In the genomic region with DNA sequence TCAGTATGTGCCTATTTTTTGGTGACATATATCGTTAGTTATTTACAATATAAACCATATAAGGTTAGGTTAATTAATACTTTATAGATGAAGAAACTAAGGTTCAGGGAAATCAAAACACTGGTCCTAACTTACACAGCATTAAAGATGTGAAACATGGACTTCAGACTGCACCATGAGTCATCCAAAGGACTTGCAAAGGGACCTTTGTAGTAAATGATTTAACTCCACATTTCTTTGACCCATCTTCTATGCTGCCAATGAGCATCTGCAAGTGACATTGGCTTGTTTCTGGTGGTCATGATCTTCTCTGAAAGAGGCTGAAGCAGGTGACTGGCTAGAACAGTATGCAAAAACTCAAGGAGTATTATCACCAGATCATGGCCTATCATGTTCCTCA, we compare ENCODE assay signal across 25 mouse cellular contexts.
DNase-seq lines count a peak whose midpoint lies in the region; ATAC-seq and TF ChIP-seq lines count a peak whose summit lies in the region.
"Had no signal": no experiment of that assay in that cellular context is flagged by ENCODE, and none has a peak within 500 bp of the region (broad histone marks: within the 10 kb centered on the region; RNA-seq: fewer than 3 reads in every experiment).

No protein-coding gene starts in this region.

- H3K4me2 ChIP-seq in intestine, postnatal 0 days (replicated peaks; ENCODE audit: low read depth) = no peak overlapping the region
- no peak overlapping the region for H3K4me2 ChIP-seq in intestine, embryonic 15.5 days (replicated peaks)
- H3K4me2 ChIP-seq in kidney, embryonic 16.5 days (replicated peaks; ENCODE audit: low read depth, low read length) = no peak overlapping the region
- H3K4me2 ChIP-seq: embryonic facial prominence, embryonic 12.5 days; forebrain, embryonic 13.5 days had no signal

- no peaks in the 10 kb centered on the region for H3K27me3 ChIP-seq in intestine, postnatal 0 days (replicated peaks; ENCODE audit: control insufficient read depth, insufficient read depth, low read length)
- no peaks in the 10 kb centered on the region for H3K27me3 ChIP-seq in intestine, embryonic 15.5 days (replicated peaks)
- H3K27me3 ChIP-seq in kidney, adult 2 months (replicated peaks; ENCODE audit: control insufficient read depth, insufficient read depth, low read length) = no peaks in the 10 kb centered on the region
- H3K27me3 ChIP-seq in kidney, embryonic 16.5 days (ENCODE audit: insufficient read depth, low read length) = no peaks in the 10 kb centered on the region
- H3K27me3 ChIP-seq: CH12.LX; embryonic facial prominence, embryonic 12.5 days; forebrain, embryonic 13.5 days; Patski had no signal

- H3K4me3 ChIP-seq in intestine, postnatal 0 days (ENCODE audit: low read depth, low read length) = no peak overlapping the region
- no peak overlapping the region for H3K4me3 ChIP-seq in intestine, embryonic 15.5 days (replicated peaks)
- H3K4me3 ChIP-seq in kidney, adult 2 months (ENCODE audit: insufficient read depth, low read depth, low read length) = no peak overlapping the region
- H3K4me3 ChIP-seq in kidney, embryonic 16.5 days (ENCODE audit: low read length) = no peak overlapping the region
- H3K4me3 ChIP-seq: embryonic facial prominence, embryonic 10.5 days; embryonic facial prominence, embryonic 12.5 days; forebrain, embryonic 13.5 days had no signal

- no peak for TF ChIP-seq POLR2A in kidney, adult 2 months (IDR thresholded peaks at IDR 0.05; ENCODE audit: low read depth, low read length)

- no peak for TF ChIP-seq CTCF in intestine, postnatal 0 days (IDR thresholded peaks at IDR 0.05; ENCODE audit: low read depth)
- no peak for TF ChIP-seq CTCF in kidney, adult 2 months (conservative IDR thresholded peaks at IDR 0.05; ENCODE audit: insufficient read depth, insufficient read length, low read depth, low read length)

- DNase-seq in kidney, adult 2 months = peak; percentile 53
- DNase-seq in kidney, postnatal 4 days = no peak
- peak; percentile 46 for DNase-seq in kidney, adult 9 months
- DNase-seq in kidney, postnatal 10 days = no peak
- DNase-seq in kidney, postnatal 14 days = peak; percentile 8
- DNase-seq: adrenal gland, adult 8-10 months; adrenal gland, postnatal 14 days; adrenal gland, postnatal 36 days; B cell, adult 2 months; cerebellum, adult 11-12 months; cerebellum, adult 2 months; cerebellum, adult 9-10 months; cerebellum, postnatal 10 days; cerebellum, postnatal 25 days had no signal

- 0 out of 2 replicates have a peak, but pooled peaks cover 4% of the 10 kb centered on the region for H3K4me1 ChIP-seq in intestine, postnatal 0 days (replicated peaks; ENCODE audit: control insufficient read depth, insufficient read depth, low read length)
- no peaks in the 10 kb centered on the region for H3K4me1 ChIP-seq in intestine, embryonic 15.5 days (replicated peaks)
- H3K4me1 ChIP-seq in kidney, adult 2 months (ENCODE audit: control insufficient read depth, insufficient read depth, low read length) = peaks cover 3% of the 10 kb centered on the region; the same call in 1 of the 2 replicates
- H3K4me1 ChIP-seq in kidney, embryonic 16.5 days (ENCODE audit: insufficient read depth, low read length) = peaks cover 5% of the 10 kb centered on the region; the same call in 1 of the 2 replicates
- H3K4me1 ChIP-seq: embryonic facial prominence, embryonic 10.5 days; embryonic facial prominence, embryonic 12.5 days; forebrain, embryonic 13.5 days had no signal

- peak; percentile 60; the same call in 1 of the 2 replicates for ATAC-seq in intestine, postnatal 0 days
- ATAC-seq in intestine, embryonic 15.5 days = no peak
- no peak for ATAC-seq in kidney, embryonic 16.5 days (ENCODE audit: low FRiP score, low TSS enrichment)
- ATAC-seq: activated CD4-positive, CD25-positive, alpha-beta regulatory T cell, adult 4 months; CD4-positive, CD25-positive, alpha-beta regulatory T cell, adult 4 months; forebrain, embryonic 13.5 days; Patski had no signal

- no peak overlapping the region for H3K27ac ChIP-seq in intestine, postnatal 0 days (ENCODE audit: low read depth, low read length)
- H3K27ac ChIP-seq in intestine, embryonic 15.5 days = no peak overlapping the region
- H3K27ac ChIP-seq in kidney, adult 2 months (ENCODE audit: insufficient read depth, low read depth, low read length) = no peak overlapping the region
- H3K27ac ChIP-seq in kidney, embryonic 16.5 days (ENCODE audit: low read length) = no peak overlapping the region
- H3K27ac ChIP-seq: embryonic facial prominence, embryonic 10.5 days; embryonic facial prominence, embryonic 12.5 days; forebrain, embryonic 13.5 days had no signal

- no peak overlapping the region for H3K9ac ChIP-seq in intestine, postnatal 0 days (ENCODE audit: low read depth, low read length)
- no peak overlapping the region for H3K9ac ChIP-seq in intestine, embryonic 15.5 days
- H3K9ac ChIP-seq in kidney, embryonic 16.5 days (replicated peaks; ENCODE audit: low read length) = no peak overlapping the region
- H3K9ac ChIP-seq: embryonic facial prominence, embryonic 12.5 days; forebrain, embryonic 13.5 days had no signal

- no peaks in the 10 kb centered on the region for H3K9me3 ChIP-seq in intestine, postnatal 0 days (ENCODE audit: control insufficient read depth)
- no peaks in the 10 kb centered on the region for H3K9me3 ChIP-seq in intestine, embryonic 15.5 days
- no peaks in the 10 kb centered on the region for H3K9me3 ChIP-seq in kidney, embryonic 16.5 days (ENCODE audit: low read length)
- H3K9me3 ChIP-seq: embryonic facial prominence, embryonic 10.5 days; embryonic facial prominence, embryonic 12.5 days had no signal

- no peaks in the 10 kb centered on the region for H3K36me3 ChIP-seq in intestine, postnatal 0 days (ENCODE audit: control insufficient read depth, insufficient read depth)
- H3K36me3 ChIP-seq in intestine, embryonic 15.5 days = no peaks in the 10 kb centered on the region
- no peaks in the 10 kb centered on the region for H3K36me3 ChIP-seq in kidney, adult 2 months (ENCODE audit: control insufficient read depth, insufficient read depth, low read length)
- H3K36me3 ChIP-seq in kidney, embryonic 16.5 days (ENCODE audit: insufficient read depth, low read length) = no peaks in the 10 kb centered on the region
- H3K36me3 ChIP-seq: embryonic facial prominence, embryonic 10.5 days; embryonic facial prominence, embryonic 12.5 days; G1E had no signal

- 86% methylated on average over 1 of the region's 1 CpGs for WGBS in intestine, postnatal 0 days
- WGBS in intestine, embryonic 15.5 days = 91% methylated on average over 1 of the region's 1 CpGs
- WGBS in kidney, adult 2 months = 79% methylated on average over 1 of the region's 1 CpGs
- 95% methylated on average over 1 of the region's 1 CpGs for WGBS in kidney, embryonic 16.5 days

Comparison
In these comparisons a context has a peak if more than half of its experiments do, and no peak if none do; other contexts are left out.
1. DNase-seq: peak in kidney, adult 2 months (single experiment), kidney, adult 9 months (single experiment) and kidney, postnatal 14 days (single experiment); none in kidney, postnatal 4 days (0 of 2) and kidney, postnatal 10 days (single experiment).